Mouse (Mus musculus) small intestine, adult 2 months (tissue): ENCODE data around the gene Coro7.

Source experiments
- CTCF ChIP-seq: fragments of 200-500 bp; IDR thresholded peaks from 2 replicates; pipeline ENCODE4 v1.5.1; 2012; ENCODE audit warnings: low read depth, mild to moderate bottlenecking, control low read depth, inconsistent platforms, low read length, moderate library complexity, mixed read lengths; ENCODE audit not compliant: insufficient replicate concordance, insufficient read length; ENCODE audit errors: extremely low read depth
- POLR2A ChIP-seq: fragments of 200-500 bp; IDR thresholded peaks from 2 replicates; pipeline ENCODE4 v1.6.1; 2012; ENCODE audit warnings: low read depth, mild to moderate bottlenecking, control low read depth, inconsistent platforms, low read length, moderate library complexity

DNA sequence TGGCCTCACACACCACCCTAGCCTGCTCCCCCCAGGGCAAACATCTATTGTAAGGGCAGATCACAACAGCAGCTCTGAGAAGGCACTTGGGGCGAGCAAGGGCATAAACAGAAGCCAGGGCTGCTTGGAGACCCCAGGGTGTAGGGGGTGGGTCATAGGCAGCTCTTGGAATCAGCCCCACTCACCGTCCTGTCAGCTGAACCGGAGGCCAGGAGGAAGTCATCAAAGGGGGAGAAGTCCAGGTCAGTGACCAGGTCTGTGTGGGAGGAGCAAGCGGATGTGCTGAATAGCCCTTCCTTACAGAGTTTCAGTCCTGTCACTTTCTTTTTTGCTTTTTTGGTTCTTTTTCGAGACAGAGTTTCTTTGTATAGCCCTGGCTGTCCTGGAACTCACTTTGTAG, 9.3 kb downstream of the Coro7 start:
- no peak for TF ChIP-seq POLR2A
- no peak for TF ChIP-seq CTCF
